Mouse (Mus musculus) olfactory bulb, adult 2 months (tissue): ENCODE results near the gene Tgds.

Experiments
- CTCF ChIP-seq: fragments of 200-500 bp; IDR thresholded peaks from 2 replicates; pipeline ENCODE4 v1.5.1; 2012; ENCODE audit warnings: low read depth, mild to moderate bottlenecking, low read length, moderate library complexity; ENCODE audit not compliant: insufficient read depth
- POLR2A ChIP-seq: fragments of 200-500 bp; IDR thresholded peaks from 2 replicates; pipeline ENCODE4 v1.6.1; 2012; ENCODE audit warnings: mild to moderate bottlenecking, low read depth, low read length, moderate library complexity; ENCODE audit not compliant: insufficient read depth

DNA sequence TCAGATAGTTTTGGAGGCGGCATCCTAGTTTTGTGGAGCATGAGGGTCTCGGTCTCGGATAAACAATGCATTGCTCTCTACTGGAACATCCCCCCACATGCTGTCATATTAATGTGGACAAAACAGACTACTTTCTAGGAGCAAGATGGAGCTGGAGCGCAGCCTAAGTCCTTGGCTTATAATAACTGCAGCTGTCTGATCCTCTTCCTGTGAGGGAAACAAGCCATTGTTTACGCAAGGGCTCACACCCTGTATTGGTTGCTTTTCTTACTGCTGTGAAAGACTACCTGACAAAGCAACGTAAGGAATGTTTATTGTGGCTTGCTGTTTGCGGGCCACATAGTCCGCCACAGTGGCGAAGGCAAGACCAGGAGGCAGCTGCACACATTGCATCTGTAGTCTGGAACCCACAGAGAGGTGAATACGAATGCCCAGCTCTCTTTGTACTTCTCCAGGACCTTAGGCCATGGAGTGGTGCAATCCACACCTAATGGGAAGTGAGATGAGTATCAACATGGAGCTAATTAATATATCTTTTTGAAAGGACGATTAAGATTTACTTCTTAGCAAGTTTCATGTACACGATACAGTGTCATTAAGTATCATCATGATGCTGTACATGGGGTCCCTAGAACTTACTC lies 63.0 kb downstream of the Tgds start:
- TF ChIP-seq POLR2A (no peak), CTCF (no peak)
